Mouse (Mus musculus): ENCODE measurements around the gene Tpcn2. TPM values are rescaled to one million over a fixed set of nuclear protein-coding genes. Genes with fewer than 3 reads are reported as not detected.
A peak's percentile ranks its signal among the peaks of the same experiment; 100 is the strongest.

Tpcn2 gene
- total and polyA plus RNA-seq, 3 experiments = 3.7 to 7.3 (median 7.2) TPM

DNA sequence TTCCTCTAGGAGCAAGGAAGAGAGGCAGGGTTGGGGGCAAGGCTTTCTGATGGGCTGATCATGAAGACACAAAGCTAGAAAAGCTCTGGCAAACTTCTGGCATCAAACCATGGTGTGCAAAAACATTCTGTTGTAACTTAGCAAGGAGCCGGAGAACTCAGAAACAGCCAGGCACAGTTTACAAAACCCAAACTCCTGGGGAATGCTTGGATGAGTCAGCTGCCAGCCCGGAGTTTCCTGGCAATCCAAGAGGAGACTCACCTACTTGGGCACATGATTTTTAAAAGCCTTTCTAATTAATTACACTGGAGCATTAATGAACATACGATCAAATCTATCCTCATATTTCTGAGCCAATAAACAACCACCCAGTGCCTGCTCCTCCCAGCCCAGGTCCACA is 28.3 kb upstream of the Tpcn2 start:
- no peaks in the 10 kb centered on the region for H3K9me3 ChIP-seq (replicated peaks; ENCODE audit: low read length)
- in situ Hi-C loops (cut with MboI; ENCODE audit: low pct_ligation_motif_present, low pct_unique_long_range_greater_than_20kb, low sequenced_read_pairs) = no loop called here
- no peak overlapping the region for H3K4me2 ChIP-seq (ENCODE audit: insufficient read depth, low read depth, poor library complexity, severe bottlenecking)

GRCm38 (mm10) chr7:145310526-145310925 is 26.7 kb upstream of the Tpcn2 start:
- H3K9me3 ChIP-seq (replicated peaks; ENCODE audit: low read length) = no peaks in the 10 kb centered on the region
- H3K36me3 ChIP-seq (replicated peaks in 1 of 2; ENCODE audit: control insufficient read depth in 1 of 2, insufficient read depth in 1 of 2, low read length in 1 of 2) = no peaks in the 10 kb centered on the region
- no peak for DNase-seq (ENCODE audit: extremely low read depth)
- H3K4me1 ChIP-seq (ENCODE audit: control insufficient read depth in 1 of 2, insufficient read depth in 2 of 2) = peaks cover 3 to 14% of the 10 kb centered on the region in 2 experiments; a peak in 3 of 4 replicates
- no peak overlapping the region for H3K4me2 ChIP-seq (ENCODE audit: insufficient read depth, low read depth, poor library complexity, severe bottlenecking)
- H3K4me3 ChIP-seq (replicated peaks in 1 of 3; ENCODE audit: low read depth in 2 of 3, low read length in 2 of 3, poor library complexity in 1 of 3) = no peak overlapping the region
- in situ Hi-C loops (cut with MboI; ENCODE audit: low pct_ligation_motif_present, low pct_unique_long_range_greater_than_20kb, low sequenced_read_pairs) = no loop called here
- H3K27me3 ChIP-seq (replicated peaks) = peaks cover 75% of the 10 kb centered on the region
- no peak for TF ChIP-seq NELFE (IDR thresholded peaks at IDR 0.05; ENCODE audit: low read depth, low read length)
- TF ChIP-seq KAT2A (IDR thresholded peaks at IDR 0.05; ENCODE audit: insufficient replicate concordance, low read length) = no peak
- no peaks in the 10 kb centered on the region for H3K79me2 ChIP-seq (replicated peaks; ENCODE audit: control insufficient read depth, extremely low read depth, insufficient read depth, poor library complexity, severe bottlenecking)
- dilution Hi-C loops (cut with MboI; ENCODE audit: extremely low pct_ligation_motif_present, extremely low pct_unique_long_range_greater_than_20kb, low sequenced_read_pairs) = no loop called here
- H3K27ac ChIP-seq (ENCODE audit: insufficient read depth, low read depth) = no peak overlapping the region
- no peak overlapping the region for H3K9ac ChIP-seq (ENCODE audit: insufficient read depth, low read depth)

More for the DNA sequence above, 28.3 kb upstream of the Tpcn2 start:
- dilution Hi-C loops (cut with MboI; ENCODE audit: extremely low pct_ligation_motif_present, extremely low pct_unique_long_range_greater_than_20kb, low sequenced_read_pairs) = no loop called here
- H3K36me3 ChIP-seq (replicated peaks in 1 of 2; ENCODE audit: control insufficient read depth in 1 of 2, insufficient read depth in 1 of 2, low read length in 1 of 2) = no peaks in the 10 kb centered on the region
- peaks cover 3 to 14% of the 10 kb centered on the region in 2 experiments; a peak in 3 of 4 replicates for H3K4me1 ChIP-seq (ENCODE audit: control insufficient read depth in 1 of 2, insufficient read depth in 2 of 2)
- no peak for DNase-seq (ENCODE audit: extremely low read depth)
- no peak for TF ChIP-seq GABPA (IDR thresholded peaks at IDR 0.05; ENCODE audit: insufficient replicate concordance, low read depth, low read length)
- no peak for TF ChIP-seq SIN3A (IDR thresholded peaks at IDR 0.05; ENCODE audit: low read length)
- TF ChIP-seq MYC (IDR thresholded peaks at IDR 0.05; ENCODE audit: low read depth, low read length) = no peak
- TF ChIP-seq ETS1 (conservative IDR thresholded peaks at IDR 0.05; ENCODE audit: low read depth, low read length) = no peak
- TF ChIP-seq PAX5 (IDR thresholded peaks at IDR 0.05; ENCODE audit: low read length) = no peak
- no peak for TF ChIP-seq JUND (conservative IDR thresholded peaks at IDR 0.05; ENCODE audit: low read depth, low read length)
- TF ChIP-seq CHD1 (IDR thresholded peaks at IDR 0.05; ENCODE audit: low read depth, low read length) = no peak
- TF ChIP-seq MAZ (IDR thresholded peaks at IDR 0.05; ENCODE audit: low read depth, low read length) = no peak
- TF ChIP-seq CHD2 (IDR thresholded peaks at IDR 0.05; ENCODE audit: low read length) = no peak
- TF ChIP-seq SMC3 (IDR thresholded peaks at IDR 0.05; ENCODE audit: low read depth, low read length) = no peak
- H3K27me3 ChIP-seq (replicated peaks) = peaks cover 72% of the 10 kb centered on the region
- no peak overlapping the region for H3K9ac ChIP-seq (ENCODE audit: insufficient read depth, low read depth)
- H3K4me3 ChIP-seq (replicated peaks in 1 of 3; ENCODE audit: low read depth in 2 of 3, low read length in 2 of 3, poor library complexity in 1 of 3) = no peak overlapping the region
- no peaks in the 10 kb centered on the region for H3K79me2 ChIP-seq (replicated peaks; ENCODE audit: control insufficient read depth, extremely low read depth, insufficient read depth, poor library complexity, severe bottlenecking)
- H3K27ac ChIP-seq (ENCODE audit: insufficient read depth, low read depth) = no peak overlapping the region

GRCm38 (mm10) chr7:145309877-145310276 is 26.1 kb upstream of the Tpcn2 start:
- in situ Hi-C loops (cut with MboI; ENCODE audit: low pct_ligation_motif_present, low pct_unique_long_range_greater_than_20kb, low sequenced_read_pairs) (no loop called here), dilution Hi-C loops (cut with MboI; ENCODE audit: extremely low pct_ligation_motif_present, extremely low pct_unique_long_range_greater_than_20kb, low sequenced_read_pairs) (no loop called here)
- no peak overlapping the region for H3K4me3 ChIP-seq (replicated peaks in 1 of 3; ENCODE audit: low read depth in 2 of 3, low read length in 2 of 3, poor library complexity in 1 of 3)
- H3K9ac ChIP-seq (ENCODE audit: insufficient read depth, low read depth) = no peak overlapping the region
- peak; percentile 67 for DNase-seq (ENCODE audit: extremely low read depth)
- no peaks in the 10 kb centered on the region for H3K36me3 ChIP-seq (replicated peaks in 1 of 2; ENCODE audit: control insufficient read depth in 1 of 2, insufficient read depth in 1 of 2, low read length in 1 of 2)
- H3K27ac ChIP-seq (ENCODE audit: insufficient read depth, low read depth) = no peak overlapping the region
- H3K9me3 ChIP-seq (replicated peaks; ENCODE audit: low read length) = no peaks in the 10 kb centered on the region
- TF ChIP-seq CHD2 (IDR thresholded peaks at IDR 0.05; ENCODE audit: low read length) = no peak
- TF ChIP-seq TCF12 (IDR thresholded peaks at IDR 0.05; ENCODE audit: low read depth, low read length) = 0 out of 2 replicates have a peak, but pooled peaks have one; percentile 21
- TF ChIP-seq BHLHE40 (IDR thresholded peaks at IDR 0.05; ENCODE audit: low read depth, low read length) = peak; percentile 35; the same call in 1 of the 2 replicates
- peak; percentile 0 for TF ChIP-seq RAD21 (IDR thresholded peaks at IDR 0.05; ENCODE audit: low read depth, low read length)
- no peak for TF ChIP-seq ZC3H11A (IDR thresholded peaks at IDR 0.05; ENCODE audit: low read depth, low read length)
- no peak for TF ChIP-seq GABPA (IDR thresholded peaks at IDR 0.05; ENCODE audit: insufficient replicate concordance, low read depth, low read length)
- TF ChIP-seq USF1 (IDR thresholded peaks at IDR 0.05; ENCODE audit: low read depth, low read length) = no peak
- TF ChIP-seq ETS1 (conservative IDR thresholded peaks at IDR 0.05; ENCODE audit: low read depth, low read length) = no peak
- no peak for TF ChIP-seq KAT2A (IDR thresholded peaks at IDR 0.05; ENCODE audit: insufficient replicate concordance, low read length)
- TF ChIP-seq MAX (IDR thresholded peaks at IDR 0.05; ENCODE audit: low read length) = 0 out of 2 replicates have a peak, but pooled peaks have one; percentile 18
- no peaks in the 10 kb centered on the region for H3K79me2 ChIP-seq (replicated peaks; ENCODE audit: control insufficient read depth, extremely low read depth, insufficient read depth, poor library complexity, severe bottlenecking)
- no peak overlapping the region for H3K4me2 ChIP-seq (ENCODE audit: insufficient read depth, low read depth, poor library complexity, severe bottlenecking)
- H3K4me1 ChIP-seq (ENCODE audit: control insufficient read depth in 1 of 2, insufficient read depth in 2 of 2) = peaks cover 3 to 14% of the 10 kb centered on the region in 2 experiments; a peak in 3 of 4 replicates
- H3K27me3 ChIP-seq (replicated peaks) = peaks cover 75% of the 10 kb centered on the region

Measured in CH12.LX (cell line).